Mouse (Mus musculus) thymus, postnatal 14 days (tissue): ENCODE measurements around the gene Bglap.
"Not testable (repeated sequence)": the region's sequence is repeated elsewhere in the genome, so short reads cannot be mapped to it uniquely, and the experiment has no call there.

Experiments used
- DNase-seq: peaks from one replicate; pipeline ENCODE4 v3.0.0; 2021

Bglap gene

GRCm38 (mm10) chr3:88384364-88384763, at the start of gene Bglap:
Gene Bglap (minus strand): TSS chr3:88384464.
- no peak for DNase-seq

- not testable (repeated sequence) for DNase-seq
Measured at GRCm38 (mm10) chr3:88428639-88429038, 44.4 kb upstream of the Bglap start.

DNA sequence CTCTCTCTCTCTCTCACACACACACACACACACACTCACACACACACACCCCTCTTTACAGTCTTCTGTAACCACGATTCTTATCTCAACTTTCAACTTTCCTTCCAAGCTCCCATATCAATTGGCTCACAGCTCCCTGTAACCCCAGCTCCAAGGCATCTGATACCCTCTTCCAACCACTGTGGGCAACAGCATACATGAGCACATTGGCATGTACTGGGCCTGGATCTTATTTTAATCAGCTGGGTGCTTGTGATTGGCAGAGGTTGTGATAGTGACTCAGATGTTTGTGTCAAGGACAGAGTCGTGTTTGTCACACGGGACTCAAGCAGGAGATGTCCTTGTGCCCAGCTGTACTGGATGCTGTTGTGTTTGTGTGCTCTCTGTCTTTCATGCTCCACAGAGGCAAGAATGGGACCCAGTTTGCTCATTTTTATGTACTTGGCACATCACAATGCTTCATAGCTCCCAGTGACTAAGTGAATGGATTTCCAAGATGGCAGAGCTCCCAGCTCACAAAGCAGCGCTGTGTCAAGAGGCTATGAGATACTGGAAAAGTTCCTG, 43.2 kb upstream of the Bglap start:
- DNase-seq: no peak

DNA sequence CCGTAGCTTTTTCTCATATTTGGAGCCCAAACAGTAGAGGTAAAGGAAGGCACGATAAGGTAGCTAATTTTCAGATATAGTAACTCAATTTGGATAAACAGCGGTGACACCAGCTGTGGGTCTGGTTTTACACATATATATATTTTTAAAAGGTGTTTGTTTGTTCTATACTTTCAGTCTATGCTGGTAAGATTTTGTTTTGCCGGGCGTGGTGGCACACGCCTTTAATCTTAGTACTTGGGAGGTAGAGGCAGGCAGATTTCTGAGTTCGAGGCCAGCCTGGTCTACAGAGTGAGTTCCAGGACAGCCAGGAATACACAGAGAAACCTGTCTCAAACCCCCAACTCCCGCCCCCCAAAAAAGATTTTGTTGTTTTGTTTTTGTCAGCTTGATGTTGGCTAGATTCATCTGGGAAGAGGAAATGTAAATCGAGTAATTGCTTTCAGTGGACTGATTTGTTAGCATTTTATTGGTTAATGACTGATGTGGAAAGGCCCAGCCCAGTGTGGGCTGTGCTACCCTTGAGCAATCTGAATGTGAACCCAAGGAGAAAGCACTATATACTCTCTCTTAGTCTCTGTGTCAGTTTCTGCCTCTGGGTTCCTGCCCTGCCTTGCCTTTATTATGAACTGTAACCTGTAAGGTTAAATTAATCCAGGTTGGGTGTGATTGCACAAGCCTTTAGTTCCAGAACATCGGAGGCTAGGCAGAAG, 41.6 kb upstream of the Bglap start:
- DNase-seq: no peak

- no peak for DNase-seq
Measured at GRCm38 (mm10) chr3:88425330-88425689, 41.0 kb upstream of the Bglap start.

- peak; percentile 93 for DNase-seq
Measured at GRCm38 (mm10) chr3:88424605-88425329, 40.5 kb upstream of the Bglap start, which contains the start of gene Slc25a44. Gene Slc25a44 (minus strand): TSS chr3:88425139.

DNA sequence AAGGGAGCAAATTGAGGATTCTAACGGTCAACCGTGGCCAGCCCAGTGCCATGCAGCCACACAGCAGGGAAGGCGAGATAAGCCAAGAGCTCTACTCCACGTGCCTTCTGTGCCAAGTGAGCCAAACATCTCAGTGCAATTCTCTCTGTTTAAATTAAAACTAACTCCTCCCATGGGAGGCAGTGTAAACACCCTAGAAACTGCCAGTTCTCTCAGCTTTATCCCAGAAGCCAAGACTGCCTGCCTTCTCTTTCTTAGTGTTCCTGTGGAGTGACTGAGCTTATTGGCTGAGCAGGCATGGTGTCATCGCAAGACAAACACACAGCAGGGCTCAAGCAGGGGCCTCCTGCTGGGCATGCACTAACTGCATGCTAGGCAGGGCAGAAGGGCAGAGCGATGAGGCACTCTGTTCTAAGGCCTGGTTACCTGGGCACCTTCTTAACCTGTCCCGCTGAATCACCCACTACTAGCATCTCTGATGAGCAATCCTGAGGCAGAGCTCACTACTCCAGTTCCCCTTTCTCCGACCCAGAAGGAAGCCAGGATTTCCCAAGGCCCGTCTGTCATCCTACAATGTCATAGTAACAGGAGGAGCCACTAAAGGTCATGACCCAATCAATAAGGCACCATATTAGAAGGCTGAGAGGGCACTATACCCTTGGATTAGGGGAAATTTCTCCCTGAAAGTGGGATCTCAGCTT, 37.9 kb upstream of the Bglap start:
- DNase-seq: no peak

DNA sequence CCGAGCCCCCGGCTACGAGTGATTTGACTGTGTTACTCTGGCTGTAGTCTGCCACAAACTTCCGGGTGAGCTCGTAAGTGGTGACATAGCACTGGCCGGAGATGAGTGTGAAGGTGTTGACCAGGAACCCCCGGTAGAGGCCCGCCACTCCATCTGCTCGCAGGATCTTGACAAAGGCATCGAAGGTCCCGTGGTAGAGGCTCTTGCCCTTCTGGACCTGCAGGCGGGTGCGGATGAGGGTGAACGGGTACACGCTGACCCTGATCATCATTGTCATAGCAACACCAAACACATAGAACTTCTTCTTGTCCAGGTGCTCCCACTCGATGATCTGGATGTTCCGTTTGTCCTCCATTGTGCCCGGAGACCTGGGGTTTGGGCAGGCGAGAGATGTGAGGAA, 36.5 kb upstream of the Bglap start:
- DNase-seq: no peak

DNA sequence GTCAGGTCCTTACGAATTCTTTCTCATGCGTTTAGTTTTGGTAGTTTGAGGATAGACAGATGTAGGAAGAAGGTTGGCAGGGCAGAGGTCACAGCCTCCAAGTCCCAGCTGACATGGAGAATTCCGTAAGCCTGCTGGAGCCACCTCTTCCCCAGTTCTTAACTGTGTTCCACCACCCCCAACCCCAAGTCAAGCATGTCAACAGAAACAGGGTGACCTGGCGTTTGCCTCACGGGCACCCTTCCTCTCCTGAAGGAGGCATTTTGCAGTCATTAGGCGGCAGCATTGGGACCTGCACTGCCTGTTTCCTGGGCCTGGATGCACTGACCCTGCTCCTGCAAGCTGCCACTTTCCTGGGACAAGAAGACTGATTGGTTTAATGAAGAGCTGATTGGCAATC, 33.8 kb upstream of the Bglap start:
- no peak for DNase-seq

GRCm38 (mm10) chr3:88415668-88416067, 31.4 kb upstream of the Bglap start:
- no peak for DNase-seq

GRCm38 (mm10) chr3:88412636-88413035, 28.4 kb upstream of the Bglap start:
- DNase-seq: no peak

DNA sequence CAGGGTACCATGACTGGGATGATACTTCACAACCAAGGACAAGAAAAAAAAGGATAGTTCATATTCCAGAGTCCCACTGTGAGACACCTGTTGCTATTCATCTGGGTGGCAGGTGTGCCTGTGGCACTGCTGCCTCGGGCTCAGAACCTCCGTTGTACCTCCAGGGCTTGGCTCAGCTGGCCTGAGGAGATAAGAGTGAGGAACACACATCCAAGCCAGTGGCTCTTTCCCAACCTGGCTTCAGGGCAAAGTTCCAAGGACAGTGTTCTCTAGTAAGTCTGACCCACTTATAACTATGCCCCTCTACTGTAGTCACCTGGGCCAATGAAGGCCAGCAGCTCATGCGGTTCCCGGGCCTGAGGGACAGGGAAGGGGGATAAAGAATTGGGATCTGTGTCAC, 27.4 kb upstream of the Bglap start:
- no peak for DNase-seq

- DNase-seq: peak; percentile 23
Measured at GRCm38 (mm10) chr3:88410645-88411031, 26.4 kb upstream of the Bglap start.

DNA sequence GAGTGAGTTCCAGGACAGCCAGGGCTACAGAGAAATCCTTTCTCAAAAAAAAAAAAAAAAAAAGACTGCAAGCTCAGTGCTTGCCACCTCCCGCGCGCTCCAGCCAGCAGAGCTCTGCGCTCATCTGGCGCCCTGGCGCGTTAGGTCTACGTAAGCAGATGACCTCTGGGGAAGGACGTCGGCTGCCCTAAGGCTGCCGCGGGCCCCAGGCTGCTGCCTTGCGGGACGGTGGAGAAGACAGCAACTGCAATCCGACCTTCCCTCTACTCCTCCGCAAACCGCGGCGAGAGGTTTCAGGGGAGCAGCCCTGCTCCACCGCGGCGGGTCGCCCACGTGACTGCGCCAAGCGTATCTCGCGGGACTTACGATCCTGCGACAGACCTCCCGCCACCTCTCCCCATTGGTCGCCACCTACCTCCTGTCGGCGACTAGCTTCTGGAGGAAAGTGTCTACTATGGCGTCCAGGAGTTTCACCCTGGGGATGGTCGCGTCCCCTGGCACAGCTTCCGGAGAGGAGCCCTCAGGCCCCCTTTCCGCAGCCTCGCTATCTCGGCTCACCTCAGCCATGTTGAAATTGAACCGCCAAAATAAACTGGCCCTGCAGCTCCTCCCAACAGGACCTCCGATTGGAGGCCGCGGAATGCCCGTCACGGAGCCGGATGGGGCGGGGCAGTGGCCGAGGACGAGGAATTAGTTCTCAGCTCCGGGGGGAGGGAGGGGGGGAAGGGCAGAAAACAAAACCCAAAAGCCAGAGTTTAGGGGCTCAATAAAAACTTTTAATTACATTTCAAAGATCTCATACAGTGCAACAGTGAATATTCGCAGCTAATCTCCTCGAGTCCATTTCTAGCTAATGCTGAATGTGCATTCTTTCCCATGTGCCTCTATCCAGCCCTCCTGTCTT, 25.7 kb upstream of the Bglap start, which contains the start of gene Pmf1:
Gene Pmf1, minus strand, starts transcription at position 591 of the 904 bp plus-strand sequence.
- peak; percentile 93 for DNase-seq

DNA sequence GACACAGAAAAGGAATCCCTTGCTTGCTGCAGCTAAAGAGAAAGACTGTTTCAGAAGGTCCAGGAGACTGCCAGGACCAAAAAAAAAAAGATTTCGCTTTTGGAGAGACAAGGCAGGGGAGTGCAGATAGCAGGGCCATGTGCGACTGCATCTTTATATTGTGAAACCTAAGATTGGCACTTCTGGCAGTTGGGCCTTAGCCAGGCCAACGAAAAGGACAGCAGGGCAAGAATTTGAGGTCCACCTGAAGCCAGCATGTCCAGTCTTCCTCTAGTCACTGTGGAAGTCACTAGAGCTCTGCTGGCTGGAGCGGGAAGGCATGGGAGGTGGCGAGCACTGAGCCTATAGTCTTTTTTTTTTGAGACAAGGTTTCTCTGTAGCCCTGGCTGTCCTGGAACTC, 24.7 kb upstream of the Bglap start:
- no peak for DNase-seq

- DNase-seq: no peak
Measured at GRCm38 (mm10) chr3:88407529-88407928, 23.3 kb upstream of the Bglap start.

DNA sequence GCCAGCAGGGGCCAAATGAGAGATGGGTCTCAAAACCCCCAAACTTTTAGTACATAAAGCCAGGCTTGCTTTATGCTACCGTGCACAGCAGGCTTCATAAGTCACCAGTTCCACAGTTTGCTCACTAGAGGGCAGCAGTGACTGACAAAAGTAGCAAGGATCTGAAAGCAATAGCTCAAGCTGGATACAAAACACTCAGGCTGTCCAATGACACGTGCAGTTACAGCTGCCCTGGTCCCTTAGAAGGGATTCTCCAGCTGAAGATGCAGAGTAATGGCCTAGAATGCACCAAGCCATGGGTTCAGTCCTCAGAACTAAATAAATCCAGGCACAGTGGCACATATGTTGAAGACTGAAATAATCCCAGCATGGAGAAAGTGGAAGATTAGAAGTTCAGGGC, 22.8 kb upstream of the Bglap start:
- DNase-seq: peak; percentile 72

- no peak for DNase-seq
Measured at GRCm38 (mm10) chr3:88403522-88404230, 19.4 kb upstream of the Bglap start.

DNA sequence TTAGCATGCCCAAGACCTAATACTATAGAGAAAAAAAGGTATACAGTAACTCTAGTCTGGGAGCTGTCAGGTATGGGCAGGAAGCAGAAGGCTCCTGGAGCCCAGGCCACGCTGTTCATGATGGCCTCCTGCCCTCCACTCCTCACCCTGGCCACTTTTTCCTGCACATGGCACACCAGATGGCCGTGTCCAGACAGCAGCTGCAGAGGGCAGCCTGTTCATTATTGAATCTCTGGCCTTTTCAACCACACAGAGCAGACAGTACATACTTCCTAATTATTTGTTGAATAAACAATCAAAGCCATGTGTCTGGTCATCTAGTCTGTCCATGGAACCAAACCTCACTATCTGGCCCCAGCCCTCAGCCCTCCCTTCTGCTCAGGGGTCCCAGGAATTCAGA, 14.4 kb upstream of the Bglap start:
- DNase-seq: no peak

GRCm38 (mm10) chr3:88395742-88396141, 11.5 kb upstream of the Bglap start:
- no peak for DNase-seq

DNA sequence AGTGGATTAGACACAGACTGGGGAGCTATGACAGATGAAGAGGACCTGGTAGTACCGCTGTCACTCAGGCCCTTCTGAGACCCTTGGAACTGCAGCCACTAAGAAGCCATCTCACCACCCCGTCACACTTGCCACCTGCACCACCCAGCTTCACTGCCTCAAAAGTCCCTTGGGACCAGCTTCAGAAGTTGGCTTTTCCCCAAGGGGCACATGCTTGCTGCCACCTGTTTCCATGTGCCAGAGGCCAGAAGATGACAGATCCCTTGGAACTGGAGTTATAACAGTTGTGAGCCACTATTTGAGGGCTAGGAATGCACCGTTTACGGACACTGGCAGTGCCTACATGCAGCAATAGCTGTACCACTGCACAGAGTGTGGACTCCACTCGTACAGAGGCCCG, 11.0 kb upstream of the Bglap start:
- no peak for DNase-seq
